Mouse (Mus musculus): ENCODE data around the gene Pvalb.

The Pvalb gene

GRCm38 (mm10) chr15:78195096-78195880, 10.9 kb downstream of the Pvalb start:
- ATAC-seq (ENCODE audit: low TSS enrichment), result peak; percentile 72

GRCm38 (mm10) chr15:78194320-78194719, 11.9 kb downstream of the Pvalb start:
- no peak for ATAC-seq (ENCODE audit: low TSS enrichment)

- no peak for ATAC-seq (ENCODE audit: low TSS enrichment)
Measured at GRCm38 (mm10) chr15:78189636-78190035, 16.6 kb downstream of the Pvalb start.

- ATAC-seq (ENCODE audit: low TSS enrichment), result no peak
Measured at GRCm38 (mm10) chr15:78188546-78188945, 17.7 kb downstream of the Pvalb start.

- no peak for ATAC-seq (ENCODE audit: low TSS enrichment)
Measured at GRCm38 (mm10) chr15:78186906-78187305, 19.3 kb downstream of the Pvalb start.

GRCm38 (mm10) chr15:78185609-78186008, 20.6 kb downstream of the Pvalb start:
- ATAC-seq (ENCODE audit: low TSS enrichment), result no peak

- peak; percentile 83 for ATAC-seq (ENCODE audit: low TSS enrichment)
Measured at GRCm38 (mm10) chr15:78184855-78185254, 21.3 kb downstream of the Pvalb start.

GRCm38 (mm10) chr15:78181701-78182405, 24.3 kb downstream of the Pvalb start:
- peak; percentile 47; the same call in 1 of the 2 replicates for ATAC-seq (ENCODE audit: low TSS enrichment)

- no peak for ATAC-seq (ENCODE audit: low TSS enrichment)
Measured at GRCm38 (mm10) chr15:78179775-78180174, 26.4 kb downstream of the Pvalb start.

GRCm38 (mm10) chr15:78178397-78178796, 27.8 kb downstream of the Pvalb start:
- ATAC-seq (ENCODE audit: low TSS enrichment), result peak; percentile 8; the same call in 1 of the 2 replicates

GRCm38 (mm10) chr15:78177257-78177656, 28.9 kb downstream of the Pvalb start:
- ATAC-seq (ENCODE audit: low TSS enrichment), result no peak

- no peak for ATAC-seq (ENCODE audit: low TSS enrichment)
Measured at GRCm38 (mm10) chr15:78174887-78175245, 31.3 kb downstream of the Pvalb start.

- peak; percentile 91 for ATAC-seq (ENCODE audit: low TSS enrichment)
Measured at GRCm38 (mm10) chr15:78173972-78174886, 32.0 kb downstream of the Pvalb start, which contains the start of gene Ift27. Ift27 (minus strand) TSS chr15:78174107.

- ATAC-seq (ENCODE audit: low TSS enrichment), result no peak
Measured at GRCm38 (mm10) chr15:78172899-78173817, 33.0 kb downstream of the Pvalb start.

- no peak; the same call in 1 of the 2 replicates for ATAC-seq (ENCODE audit: low TSS enrichment)
Measured at GRCm38 (mm10) chr15:78172256-78172898, 33.8 kb downstream of the Pvalb start.

GRCm38 (mm10) chr15:78171651-78172050, 34.5 kb downstream of the Pvalb start:
- ATAC-seq (ENCODE audit: low TSS enrichment), result no peak

GRCm38 (mm10) chr15:78170708-78171107, 35.5 kb downstream of the Pvalb start:
- no peak for ATAC-seq (ENCODE audit: low TSS enrichment)

GRCm38 (mm10) chr15:78169566-78169965, 36.6 kb downstream of the Pvalb start:
- ATAC-seq (ENCODE audit: low TSS enrichment), result no peak

GRCm38 (mm10) chr15:78165292-78165691, 40.9 kb downstream of the Pvalb start:
- no peak for ATAC-seq (ENCODE audit: low TSS enrichment)

- no peak for ATAC-seq (ENCODE audit: low TSS enrichment)
Measured at GRCm38 (mm10) chr15:78164466-78164865, 41.7 kb downstream of the Pvalb start.
